Mouse (Mus musculus) kidney, adult 2 months (tissue): Measurements from ENCODE around the gene Zfp575.

Experiments
- CTCF ChIP-seq: fragments of 200-500 bp; conservative IDR thresholded peaks from 2 replicates; pipeline ENCODE4 v1.5.1; 2011; ENCODE audit warnings: low read depth, mild to moderate bottlenecking, control low read depth, low read length, moderate library complexity, mixed read lengths; ENCODE audit not compliant: insufficient read depth, insufficient read length
- POLR2A ChIP-seq: fragments of 200-500 bp; IDR thresholded peaks from one replicate; pipeline ENCODE4 v1.6.1; 2011; ENCODE audit warnings: low read depth, low read length, control low read depth

- TF ChIP-seq CTCF (no peak), POLR2A (no peak)
Measured at GRCm38 (mm10) chr7:24538701-24539100, 48.7 kb downstream of the Zfp575 start.
